Mouse (Mus musculus): Measurements from ENCODE around the gene Nif3l1. TPM values are rescaled to one million over a fixed set of nuclear protein-coding genes. Genes with fewer than 3 reads are reported as not detected.

Gene Nif3l1
- total and polyA plus RNA-seq, 2 experiments from 2014 or later = 16.2 to 43.8 TPM

DNA sequence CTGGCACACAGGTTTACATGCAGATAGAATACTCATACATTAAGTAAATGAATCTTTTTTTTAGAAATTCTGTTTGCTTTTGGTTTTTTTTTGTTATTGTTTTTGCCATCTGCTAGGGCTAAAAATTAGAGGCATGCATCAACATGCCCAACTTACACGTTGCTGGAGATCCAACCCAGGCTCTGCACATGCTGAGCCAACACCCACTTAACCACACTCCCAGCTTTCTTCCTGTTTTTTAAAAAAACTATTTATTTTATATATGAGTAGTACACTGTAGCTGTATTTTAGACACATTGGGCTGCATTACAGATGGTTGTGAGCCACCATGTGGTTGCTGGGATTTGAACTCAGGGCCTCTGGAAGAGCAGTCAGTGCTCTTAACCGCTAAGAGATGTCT lies 28.9 kb upstream of the Nif3l1 start:
- ATAC-seq (ENCODE audit: insufficient read depth, low read depth) = no peak
- Histone ChIP-seq H3K27me3 (ENCODE audit: control insufficient read depth, insufficient read depth, low read length) (no peaks in the 10 kb centered on the region), H3K9me3 (replicated peaks; ENCODE audit: control insufficient read depth, low read length) (no peaks in the 10 kb centered on the region), H3K4me1 (ENCODE audit: control insufficient read depth, insufficient read depth) (peaks cover under 1% of the 10 kb centered on the region; the same call in 1 of the 2 replicates), H3K27ac (ENCODE audit: low read depth) (no peak overlapping the region), H3K4me3 (ENCODE audit: low read depth, low read length) (no peak overlapping the region), H3K9ac (replicated peaks; ENCODE audit: low read depth, low read length) (no peak overlapping the region), H3K36me3 (replicated peaks; ENCODE audit: control insufficient read depth, insufficient read depth, low read length) (peaks cover 91% of the 10 kb centered on the region), H3K4me2 (ENCODE audit: low read depth, low read length) (no peak overlapping the region)
- DNase-seq (ENCODE audit: low spot score) = no peak
- TF ChIP-seq EP300 (IDR thresholded peaks at IDR 0.05; ENCODE audit: low read depth) (no peak), CTCF (IDR thresholded peaks at IDR 0.05; ENCODE audit: low read depth) (no peak)
- WGBS = 82% methylated on average over 2 of the region's 2 CpGs

DNA sequence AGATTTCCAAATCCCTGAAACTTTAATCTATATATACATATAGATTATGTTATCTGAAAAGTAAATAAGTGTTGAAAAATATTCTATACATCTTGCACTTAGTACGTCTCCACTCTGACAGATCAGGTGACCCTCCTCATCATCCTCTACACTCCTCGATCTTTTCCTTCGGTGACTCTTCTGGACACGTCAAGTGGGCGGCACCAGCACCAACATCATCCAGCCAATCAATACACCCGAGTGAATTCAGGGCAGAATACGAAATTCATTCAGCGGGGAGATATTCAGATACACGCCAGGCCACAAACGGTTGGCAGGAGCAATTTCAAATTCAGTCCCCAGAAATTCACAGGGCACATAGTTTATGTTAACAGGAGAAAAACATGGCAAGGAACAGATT lies 24.9 kb upstream of the Nif3l1 start:
- Histone ChIP-seq H3K27ac (ENCODE audit: low read depth) (no peak overlapping the region), H3K4me2 (ENCODE audit: low read depth, low read length) (no peak overlapping the region), H3K27me3 (ENCODE audit: control insufficient read depth, insufficient read depth, low read length) (no peaks in the 10 kb centered on the region), H3K9ac (replicated peaks; ENCODE audit: low read depth, low read length) (no peak overlapping the region), H3K4me1 (ENCODE audit: control insufficient read depth, insufficient read depth) (peaks cover 10% of the 10 kb centered on the region), H3K4me3 (ENCODE audit: low read depth, low read length) (no peak overlapping the region), H3K36me3 (replicated peaks; ENCODE audit: control insufficient read depth, insufficient read depth, low read length) (peaks cover 61% of the 10 kb centered on the region), H3K9me3 (replicated peaks; ENCODE audit: control insufficient read depth, low read length) (no peaks in the 10 kb centered on the region)
- no peak for ATAC-seq (ENCODE audit: insufficient read depth, low read depth)
- no peak for TF ChIP-seq EP300 (IDR thresholded peaks at IDR 0.05; ENCODE audit: low read depth)
- no peak for TF ChIP-seq CTCF (IDR thresholded peaks at IDR 0.05; ENCODE audit: low read depth)
- WGBS = 70% methylated on average over 10 of the region's 10 CpGs
- DNase-seq (ENCODE audit: low spot score) = no peak

DNA sequence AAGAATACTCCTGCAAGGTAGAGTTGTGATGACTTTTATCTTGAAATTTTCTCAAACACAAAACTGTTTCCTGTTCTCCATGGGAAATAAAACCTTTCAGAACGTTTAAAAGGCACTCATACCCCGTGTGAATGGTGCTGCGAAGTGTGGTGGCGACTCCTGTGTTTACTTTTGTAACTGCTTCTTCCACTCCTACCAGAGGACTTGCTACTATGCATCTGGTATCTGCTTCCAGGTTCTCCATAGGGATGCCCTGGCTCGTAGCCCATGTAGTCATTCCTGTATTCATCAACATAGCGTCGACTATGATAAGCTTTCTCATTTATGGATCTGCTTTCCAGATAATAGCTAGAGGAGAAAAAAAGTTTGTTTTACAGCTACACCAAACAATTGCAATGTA lies 24.0 kb upstream of the Nif3l1 start:
- TF ChIP-seq EP300 (IDR thresholded peaks at IDR 0.05; ENCODE audit: low read depth) (no peak), CTCF (IDR thresholded peaks at IDR 0.05; ENCODE audit: low read depth) (no peak)
- no peaks in the 10 kb centered on the region for H3K9me3 ChIP-seq (replicated peaks; ENCODE audit: control insufficient read depth, low read length)
- peak overlapping the region; percentile 24 for H3K4me2 ChIP-seq (ENCODE audit: low read depth, low read length)
- H3K27ac ChIP-seq (ENCODE audit: low read depth) = no peak overlapping the region
- 25% methylated on average over 7 of the region's 7 CpGs for WGBS
- H3K4me3 ChIP-seq (ENCODE audit: low read depth, low read length) = no peak overlapping the region
- peaks cover 10% of the 10 kb centered on the region for H3K4me1 ChIP-seq (ENCODE audit: control insufficient read depth, insufficient read depth)
- DNase-seq (ENCODE audit: low spot score) (peak; percentile 29), ATAC-seq (ENCODE audit: insufficient read depth, low read depth) (no peak)
- no peaks in the 10 kb centered on the region for H3K27me3 ChIP-seq (ENCODE audit: control insufficient read depth, insufficient read depth, low read length)
- H3K36me3 ChIP-seq (replicated peaks; ENCODE audit: control insufficient read depth, insufficient read depth, low read length) = peaks cover 52% of the 10 kb centered on the region
- no peak overlapping the region for H3K9ac ChIP-seq (replicated peaks; ENCODE audit: low read depth, low read length)

DNA sequence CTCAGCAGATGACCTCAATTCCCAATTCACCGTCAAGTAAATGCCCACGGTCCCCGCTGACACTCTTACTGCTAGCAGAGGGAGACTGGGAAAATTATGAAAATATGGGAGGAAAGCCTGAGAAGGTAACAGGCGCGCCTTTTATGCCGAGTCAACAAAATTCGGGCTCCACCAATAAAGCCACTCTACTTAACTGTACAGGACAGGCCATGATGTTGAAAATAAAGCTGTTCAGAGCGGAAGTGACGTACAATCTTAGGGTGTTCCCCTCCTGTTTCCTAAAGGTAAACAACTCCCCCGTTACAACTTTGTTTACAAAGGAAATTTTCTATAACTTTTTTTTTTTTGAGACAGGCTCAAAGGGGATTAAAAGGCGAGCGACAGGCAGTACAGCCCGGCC lies 22.1 kb upstream of the Nif3l1 start:
- peak overlapping the region; percentile 100 for H3K9ac ChIP-seq (replicated peaks; ENCODE audit: low read depth, low read length)
- peak overlapping the region; percentile 100 for H3K27ac ChIP-seq (ENCODE audit: low read depth)
- peak overlapping the region; percentile 82 for H3K4me2 ChIP-seq (ENCODE audit: low read depth, low read length)
- H3K4me3 ChIP-seq (ENCODE audit: low read depth, low read length) = peak overlapping the region; percentile 99
- TF ChIP-seq EP300 (IDR thresholded peaks at IDR 0.05; ENCODE audit: low read depth) (no peak), CTCF (IDR thresholded peaks at IDR 0.05; ENCODE audit: low read depth) (no peak)
- peak; percentile 75 for DNase-seq (ENCODE audit: low spot score)
- ATAC-seq (ENCODE audit: insufficient read depth, low read depth) = peak; percentile 62
- H3K27me3 ChIP-seq (ENCODE audit: control insufficient read depth, insufficient read depth, low read length) = no peaks in the 10 kb centered on the region
- H3K9me3 ChIP-seq (replicated peaks; ENCODE audit: control insufficient read depth, low read length) = no peaks in the 10 kb centered on the region
- WGBS = 4% methylated on average over 13 of the region's 13 CpGs
- peaks cover 10% of the 10 kb centered on the region for H3K4me1 ChIP-seq (ENCODE audit: control insufficient read depth, insufficient read depth)
- H3K36me3 ChIP-seq (replicated peaks; ENCODE audit: control insufficient read depth, insufficient read depth, low read length) = peaks cover 33% of the 10 kb centered on the region

DNA sequence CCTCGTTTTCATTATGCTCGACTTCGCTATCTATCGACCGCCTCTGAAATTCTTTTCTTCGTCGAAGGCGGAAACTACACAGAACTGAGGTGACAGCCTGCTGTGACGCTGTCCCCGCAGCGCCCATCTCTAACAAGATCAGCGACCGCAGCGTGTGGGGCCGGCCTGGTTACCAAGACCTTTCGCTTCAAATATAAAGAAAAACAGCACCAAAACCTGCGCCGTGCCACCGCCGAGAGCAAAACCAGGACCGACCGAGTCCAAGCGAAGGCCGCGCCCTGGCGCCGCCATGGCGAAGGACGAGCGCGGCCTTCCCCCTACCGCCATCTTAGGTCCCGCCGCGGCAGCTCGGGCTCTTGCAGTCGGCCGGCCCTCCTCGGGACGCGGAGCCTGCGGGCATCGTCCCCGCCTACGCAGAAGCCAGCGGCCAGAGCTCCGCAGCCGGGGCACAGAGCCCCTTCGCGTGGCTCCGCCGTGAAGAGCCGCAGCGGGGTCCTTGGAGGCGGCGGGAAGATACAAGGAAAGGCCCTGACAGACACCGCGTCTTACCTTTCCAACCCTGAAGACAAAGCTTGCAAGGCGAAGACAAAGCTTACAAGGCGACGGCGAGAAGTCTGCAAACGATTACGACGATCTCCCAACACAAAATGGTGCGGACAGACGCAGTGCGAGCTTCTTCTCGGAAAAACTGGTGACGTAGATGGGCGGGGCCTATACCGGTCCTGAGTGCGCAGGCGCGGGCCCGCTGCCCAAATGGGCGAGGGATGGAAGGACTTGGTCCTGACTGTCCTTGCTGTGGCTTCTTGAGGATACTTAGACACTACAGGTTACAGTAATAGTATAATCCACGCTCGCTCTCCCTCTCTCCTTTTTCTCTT lies 21.3 kb upstream of the Nif3l1 start, which contains the start of gene Clk1:
Clk1 (minus strand) TSS at position 696 of the 878 bp plus-strand sequence.
- TF ChIP-seq EP300 (IDR thresholded peaks at IDR 0.05; ENCODE audit: low read depth) (no peak; the same call in 1 of the 2 replicates), CTCF (IDR thresholded peaks at IDR 0.05; ENCODE audit: low read depth) (no peak)
- peak within 1 kb of the TSS; percentile 99 for H3K4me3 ChIP-seq (ENCODE audit: low read depth, low read length)
- under 1% methylated on average over 79 of the region's 79 CpGs for WGBS
- H3K27ac ChIP-seq (ENCODE audit: low read depth) = peak within 1 kb of the TSS; percentile 100
- no peaks in the 10 kb centered on the region for H3K27me3 ChIP-seq (ENCODE audit: control insufficient read depth, insufficient read depth, low read length)
- H3K9ac ChIP-seq (replicated peaks; ENCODE audit: low read depth, low read length) = peak within 1 kb of the TSS; percentile 100
- no peaks in the 10 kb centered on the region for H3K9me3 ChIP-seq (replicated peaks; ENCODE audit: control insufficient read depth, low read length)
- ATAC-seq (ENCODE audit: insufficient read depth, low read depth) = peak; percentile 96
- DNase-seq (ENCODE audit: low spot score) = peak; percentile 94
- peak within 1 kb of the TSS; percentile 82 for H3K4me2 ChIP-seq (ENCODE audit: low read depth, low read length)
- H3K36me3 ChIP-seq (replicated peaks; ENCODE audit: control insufficient read depth, insufficient read depth, low read length) = peaks cover 26% of the 10 kb centered on the region
- peaks cover 10% of the 10 kb centered on the region for H3K4me1 ChIP-seq (ENCODE audit: control insufficient read depth, insufficient read depth)

Data from heart, postnatal 0 days (tissue).